Mouse (Mus musculus) lung, adult 2 months (tissue): Measurements from ENCODE around the gene Slc16a1.

Experiments
- CTCF ChIP-seq: fragments of 200-500 bp; IDR thresholded peaks from 2 replicates; pipeline ENCODE4 v1.5.1; 2011; ENCODE audit warnings: mild to moderate bottlenecking, low read length, control low read depth; ENCODE audit not compliant: insufficient read depth
- POLR2A ChIP-seq: fragments of 200-500 bp; IDR thresholded peaks from 2 replicates; pipeline ENCODE4 v1.6.1; 2011; ENCODE audit warnings: low read depth, mild to moderate bottlenecking, control low read depth, low read length, borderline replicate concordance; ENCODE audit errors: extremely low read depth

DNA sequence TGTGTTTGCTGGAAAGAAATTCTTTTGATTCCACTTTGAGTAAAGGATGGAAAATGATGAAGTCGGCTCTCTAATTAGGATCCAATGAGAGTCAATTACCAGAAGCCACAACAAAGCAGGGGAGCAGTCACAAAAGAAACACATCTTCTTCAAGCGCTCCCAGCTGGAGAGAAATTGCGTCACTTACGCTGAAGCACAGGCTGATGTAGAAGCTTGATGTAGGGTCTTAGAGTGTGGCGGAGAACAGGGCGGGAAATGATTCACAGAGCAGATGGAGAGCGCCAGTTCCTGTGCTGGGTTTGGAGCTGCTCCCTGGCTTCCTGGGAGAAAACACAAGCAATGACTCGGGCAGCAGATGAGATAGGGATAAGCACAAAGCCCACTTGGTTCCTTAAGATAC lies 40.4 kb downstream of the Slc16a1 start:
- TF ChIP-seq POLR2A (no peak), CTCF (no peak)
